Mouse (Mus musculus) E14TG2a.4 (cell line): Measurements from ENCODE around the gene N4bp2.

ENCODE experiments used
- H3K27me3 ChIP-seq: 2 replicates; pipeline ENCODE4 v1.6.1; 2014; ENCODE audit warnings: low read length, control low read depth; ENCODE audit not compliant: insufficient read depth
- H3K36me3 ChIP-seq: 2 replicates; pipeline ENCODE4 v1.6.1; 2014; ENCODE audit warnings: low read length, control low read depth; ENCODE audit not compliant: insufficient read depth
- H3K4me1 ChIP-seq: replicated peaks from 2 replicates; pipeline ENCODE4 v1.6.1; 2014; ENCODE audit warnings: low read depth, low read length, control low read depth
- H3K4me3 ChIP-seq: replicated peaks from 2 replicates; pipeline ENCODE4 v1.5.1; 2014; ENCODE audit warnings: mild to moderate bottlenecking, low read length
- H3K9me3 ChIP-seq: 2 replicates; pipeline ENCODE4 v1.6.1; 2014; ENCODE audit warnings: low read length, control low read depth
- CTCF ChIP-seq: conservative IDR thresholded peaks from 2 replicates; pipeline ENCODE4 v1.5.1; 2014; ENCODE audit warnings: low read length
- NANOG ChIP-seq: IDR thresholded peaks from 2 replicates; pipeline ENCODE4 v1.6.1; 2014; ENCODE audit warnings: borderline replicate concordance, low read length, mixed read lengths
- POU5F1 ChIP-seq: IDR thresholded peaks from 2 replicates; pipeline ENCODE4 v1.6.1; 2014; ENCODE audit warnings: low read length, borderline replicate concordance

Gene N4bp2

GRCm38 (mm10) chr5:65739366-65739765 lies 24.0 kb upstream of the N4bp2 start:
- Histone ChIP-seq H3K9me3 (0 out of 2 replicates have a peak, but pooled peaks cover 7% of the 10 kb centered on the region), H3K4me1 (no peaks in the 10 kb centered on the region), H3K27me3 (no peaks in the 10 kb centered on the region), H3K36me3 (no peaks in the 10 kb centered on the region), H3K4me3 (no peak overlapping the region)
- TF ChIP-seq CTCF, result no peak
- TF ChIP-seq NANOG, result no peak
- no peak for TF ChIP-seq POU5F1

- Histone ChIP-seq H3K4me1 (peaks cover 32% of the 10 kb centered on the region), H3K9me3 (no peaks in the 10 kb centered on the region), H3K36me3 (no peaks in the 10 kb centered on the region), H3K4me3 (no peak overlapping the region), H3K27me3 (peaks cover 6% of the 10 kb centered on the region)
- TF ChIP-seq NANOG (no peak), POU5F1 (no peak), CTCF (no peak)
Observed at GRCm38 (mm10) chr5:65746908-65747307, 16.4 kb upstream of the N4bp2 start.

- Histone ChIP-seq H3K9me3 (no peaks in the 10 kb centered on the region), H3K27me3 (peaks cover 9% of the 10 kb centered on the region), H3K4me3 (no peak overlapping the region), H3K36me3 (no peaks in the 10 kb centered on the region), H3K4me1 (peaks cover 41% of the 10 kb centered on the region)
- no peak for TF ChIP-seq CTCF
- no peak for TF ChIP-seq POU5F1
- no peak for TF ChIP-seq NANOG
Observed at GRCm38 (mm10) chr5:65748386-65748785, 14.9 kb upstream of the N4bp2 start.

DNA sequence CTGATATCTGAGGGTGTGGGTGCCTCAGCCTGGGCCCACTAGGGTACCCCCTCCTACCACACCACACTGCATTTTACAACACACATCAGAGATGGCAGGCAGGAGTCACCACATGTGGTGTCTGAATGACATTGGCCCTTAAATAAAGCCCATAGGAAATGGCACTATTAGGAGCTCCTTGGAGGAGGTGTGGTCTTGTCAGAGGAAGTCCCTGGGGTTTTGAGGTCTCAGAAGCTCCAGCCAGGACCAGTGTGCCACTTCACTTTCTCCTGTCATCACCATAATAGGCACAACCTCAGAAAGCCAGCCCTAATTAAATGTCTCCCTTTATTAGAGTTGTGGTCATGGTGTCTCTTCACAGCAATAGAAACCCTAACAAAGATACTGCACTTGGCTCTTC lies 14.4 kb upstream of the N4bp2 start:
- TF ChIP-seq CTCF, result no peak
- TF ChIP-seq POU5F1, result no peak
- TF ChIP-seq NANOG, result no peak
- Histone ChIP-seq H3K9me3 (no peaks in the 10 kb centered on the region), H3K4me3 (no peak overlapping the region), H3K4me1 (peaks cover 41% of the 10 kb centered on the region), H3K27me3 (peaks cover 10% of the 10 kb centered on the region), H3K36me3 (no peaks in the 10 kb centered on the region)

DNA sequence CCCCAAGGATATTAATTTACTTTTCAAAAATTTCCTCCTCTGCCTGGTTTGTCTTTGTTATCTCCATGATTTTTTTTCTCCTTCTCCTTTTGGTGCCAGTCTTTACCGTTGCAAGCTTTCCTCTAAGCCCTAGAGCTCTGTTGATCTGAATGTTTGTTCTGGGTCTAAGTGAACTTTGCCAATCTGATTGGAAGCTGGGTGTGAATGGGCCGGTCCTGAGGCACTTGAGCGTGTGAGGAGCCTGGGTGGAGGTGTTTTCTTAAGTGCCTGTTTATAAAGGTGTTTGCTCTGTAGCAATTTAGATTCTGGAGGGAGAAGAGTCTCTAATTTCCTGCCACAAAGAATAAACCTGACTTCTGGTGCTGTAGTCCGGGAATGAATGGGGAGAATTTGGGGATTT lies 11.3 kb upstream of the N4bp2 start:
- H3K36me3 ChIP-seq, result no peaks in the 10 kb centered on the region
- no peak for TF ChIP-seq CTCF
- TF ChIP-seq POU5F1, result no peak
- TF ChIP-seq NANOG, result no peak
- H3K9me3 ChIP-seq, result no peaks in the 10 kb centered on the region
- peaks cover 17% of the 10 kb centered on the region for H3K27me3 ChIP-seq
- H3K4me3 ChIP-seq, result no peak overlapping the region
- H3K4me1 ChIP-seq, result peaks cover 35% of the 10 kb centered on the region

DNA sequence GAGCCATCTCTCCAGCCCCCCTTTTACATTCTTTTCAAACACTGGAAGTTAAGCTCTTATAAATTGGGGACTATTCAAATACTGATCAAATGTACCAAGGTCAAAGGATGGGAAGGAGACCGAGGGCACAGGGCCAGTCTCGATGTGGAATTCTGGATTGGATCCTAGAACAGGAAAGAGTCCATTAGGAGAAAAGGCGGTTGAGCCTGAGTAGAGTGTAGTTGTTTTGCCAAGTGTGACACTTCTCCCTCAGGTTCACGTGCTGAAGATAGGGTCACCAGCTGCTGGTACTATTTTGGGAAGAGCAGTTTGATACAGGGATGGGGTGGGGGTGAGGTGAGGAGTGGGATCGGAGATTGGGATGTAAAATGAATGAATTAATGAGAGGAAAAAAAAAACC lies 7.5 kb upstream of the N4bp2 start:
- Histone ChIP-seq H3K4me3 (no peak overlapping the region), H3K9me3 (no peaks in the 10 kb centered on the region), H3K4me1 (peaks cover 10% of the 10 kb centered on the region), H3K27me3 (peaks cover 42% of the 10 kb centered on the region), H3K36me3 (no peaks in the 10 kb centered on the region)
- no peak for TF ChIP-seq CTCF
- no peak for TF ChIP-seq POU5F1
- TF ChIP-seq NANOG, result no peak

DNA sequence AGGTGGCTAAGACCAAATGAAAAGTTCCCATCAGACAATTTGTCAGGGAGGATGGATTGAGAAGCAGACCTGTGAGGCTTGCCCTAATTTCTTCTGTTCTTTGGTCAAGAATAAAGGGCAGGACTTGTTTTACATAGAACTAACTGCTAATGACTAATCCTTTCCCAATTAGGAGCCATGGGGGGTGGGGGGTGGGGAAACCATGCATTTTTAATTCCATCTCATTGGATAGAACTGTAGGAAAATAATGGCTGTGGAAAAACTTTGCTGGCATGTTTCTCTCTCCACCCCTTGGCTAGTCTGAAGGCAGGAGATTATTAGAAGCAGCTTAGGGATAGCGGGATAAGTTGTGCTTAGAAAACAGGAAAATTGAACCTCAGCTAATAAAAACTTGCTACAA lies 6.2 kb upstream of the N4bp2 start:
- TF ChIP-seq NANOG (no peak), CTCF (no peak), POU5F1 (no peak)
- Histone ChIP-seq H3K27me3 (peaks cover 48% of the 10 kb centered on the region), H3K36me3 (no peaks in the 10 kb centered on the region)

DNA sequence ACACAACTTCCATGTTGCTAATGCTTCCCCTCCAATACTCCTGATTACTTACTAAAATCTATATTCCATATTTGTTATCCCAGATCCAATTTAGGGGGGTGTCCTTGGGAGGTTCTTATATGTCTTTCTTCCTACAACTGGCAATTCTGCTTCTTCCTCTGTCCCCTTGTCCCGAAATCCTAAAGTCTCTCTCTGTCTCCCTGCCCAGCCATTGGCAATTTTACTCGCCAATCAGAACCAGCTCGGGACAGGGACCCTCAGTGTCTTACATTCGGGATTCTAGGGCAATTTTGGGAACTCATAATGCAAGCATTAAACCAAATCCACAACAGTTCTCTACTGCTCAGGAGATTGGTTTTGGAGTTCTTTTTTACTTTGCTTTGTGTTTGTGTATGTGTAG lies 3.3 kb upstream of the N4bp2 start:
- Histone ChIP-seq H3K4me3 (no peak overlapping the region), H3K9me3 (no peaks in the 10 kb centered on the region), H3K27me3 (peaks cover 43% of the 10 kb centered on the region), H3K4me1 (peaks cover 8% of the 10 kb centered on the region), H3K36me3 (no peaks in the 10 kb centered on the region)
- TF ChIP-seq NANOG (no peak), CTCF (no peak), POU5F1 (no peak)

More for the DNA sequence above, 6.2 kb upstream of the N4bp2 start:
- peaks cover 7% of the 10 kb centered on the region for H3K4me1 ChIP-seq
- H3K4me3 ChIP-seq, result no peak overlapping the region
- H3K9me3 ChIP-seq, result no peaks in the 10 kb centered on the region

- H3K4me3 ChIP-seq, result no peak overlapping the region
- no peak for TF ChIP-seq NANOG
- no peak for TF ChIP-seq CTCF
- TF ChIP-seq POU5F1, result no peak
Observed at GRCm38 (mm10) chr5:65760599-65760998, 2.7 kb upstream of the N4bp2 start.

More at GRCm38 (mm10) chr5:65760599-65760998, 2.7 kb upstream of the N4bp2 start:
- H3K9me3 ChIP-seq, result no peaks in the 10 kb centered on the region
- H3K4me1 ChIP-seq, result peaks cover 14% of the 10 kb centered on the region
- peaks cover 43% of the 10 kb centered on the region for H3K27me3 ChIP-seq
- H3K36me3 ChIP-seq, result no peaks in the 10 kb centered on the region
